Mouse (Mus musculus): ENCODE measurements around the gene Gcn1l1. TPM values are rescaled to one million over a fixed set of nuclear protein-coding genes. Genes with fewer than 3 reads are reported as not detected.

Gene Gcn1l1
- polyA plus RNA-seq, 2 experiments, result 11.4 to 14.8 TPM

DNA sequence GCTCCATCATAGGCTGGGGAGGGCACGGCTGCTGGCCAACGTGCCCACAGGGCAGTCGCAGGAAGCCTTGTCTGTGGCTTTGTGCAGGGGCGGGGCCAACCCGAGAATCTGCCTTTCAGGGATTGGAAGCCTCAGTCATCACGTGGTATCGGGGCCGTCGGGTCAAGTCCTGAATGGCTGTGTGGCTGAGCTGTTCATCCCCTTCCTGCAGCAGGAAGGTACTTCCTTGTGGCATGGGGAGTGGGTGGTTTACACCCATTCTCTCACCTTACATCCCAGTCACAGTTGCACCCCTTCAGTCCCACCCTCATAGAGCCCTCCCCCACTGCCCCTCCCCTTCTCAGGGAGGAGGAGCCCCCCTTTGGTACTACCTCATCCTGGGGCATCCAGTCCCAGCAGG lies 16.6 kb downstream of the Gcn1l1 start:
- WGBS (ENCODE audit: insufficient replicate concordance), result 85% methylated on average over 9 of the region's 9 CpGs
- H3K9me3 ChIP-seq (ENCODE audit: control insufficient read depth, low read length), result no peaks in the 10 kb centered on the region; the same call in 1 of the 2 replicates
- no peaks in the 10 kb centered on the region for H3K4me1 ChIP-seq (replicated peaks; ENCODE audit: control insufficient read depth in 2 of 2, insufficient read depth in 2 of 2, low read length in 1 of 2)
- H3K27ac ChIP-seq, result no peak overlapping the region
- TF ChIP-seq CTCF (IDR thresholded peaks at IDR 0.05; ENCODE audit: low read depth) (no peak), EP300 (IDR thresholded peaks at IDR 0.05; ENCODE audit: low read depth) (no peak)
- no peak overlapping the region for H3K4me3 ChIP-seq (ENCODE audit: insufficient read depth in 1 of 2, low read depth in 2 of 2, low read length in 2 of 2)
- ATAC-seq (ENCODE audit: insufficient read depth), result no peak
- no peak overlapping the region for H3K9ac ChIP-seq (replicated peaks)
- no peak overlapping the region for H3K4me2 ChIP-seq (ENCODE audit: low read depth)
- DNase-seq (ENCODE audit: low read depth in 3 of 3, low spot score in 3 of 3), result no peak
- H3K36me3 ChIP-seq (replicated peaks; ENCODE audit: control insufficient read depth, insufficient read depth, low read depth), result peaks cover 64% of the 10 kb centered on the region
- H3K27me3 ChIP-seq (ENCODE audit: control insufficient read depth, insufficient read depth, low read length), result no peaks in the 10 kb centered on the region

DNA sequence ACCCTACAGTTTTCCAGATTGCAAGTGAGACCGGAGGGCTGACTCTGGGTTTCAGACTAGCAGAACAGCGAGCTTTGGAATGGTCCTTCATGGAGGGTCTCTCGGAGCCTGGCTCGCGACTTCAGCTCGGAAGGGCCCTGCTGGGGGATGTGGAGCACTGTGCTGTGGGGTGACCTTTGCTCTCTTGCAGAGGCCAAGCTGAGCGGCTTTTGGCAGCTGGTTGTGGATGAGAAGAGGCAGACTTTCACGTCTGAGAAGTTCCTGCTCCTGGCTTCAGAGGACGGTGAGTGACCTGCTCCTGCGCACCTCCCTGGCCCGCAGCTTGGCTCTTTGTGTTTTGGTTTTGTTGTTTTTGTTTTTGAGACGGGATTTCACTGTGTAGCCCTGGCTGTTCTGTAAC lies 20.6 kb downstream of the Gcn1l1 start:
- DNase-seq (ENCODE audit: low read depth in 3 of 3, low spot score in 3 of 3) (no peak), ATAC-seq (ENCODE audit: insufficient read depth) (no peak)
- TF ChIP-seq CTCF (IDR thresholded peaks at IDR 0.05; ENCODE audit: low read depth) (no peak), EP300 (IDR thresholded peaks at IDR 0.05; ENCODE audit: low read depth) (no peak)
- Histone ChIP-seq H3K4me1 (replicated peaks; ENCODE audit: control insufficient read depth in 2 of 2, insufficient read depth in 2 of 2, low read length in 1 of 2) (no peaks in the 10 kb centered on the region), H3K9ac (replicated peaks) (no peak overlapping the region), H3K4me2 (ENCODE audit: low read depth) (no peak overlapping the region), H3K9me3 (ENCODE audit: control insufficient read depth, low read length) (no peaks in the 10 kb centered on the region; the same call in 1 of the 2 replicates), H3K27ac (no peak overlapping the region), H3K27me3 (ENCODE audit: control insufficient read depth, insufficient read depth, low read length) (no peaks in the 10 kb centered on the region), H3K36me3 (replicated peaks; ENCODE audit: control insufficient read depth, insufficient read depth, low read depth) (peaks cover 53% of the 10 kb centered on the region), H3K4me3 (ENCODE audit: insufficient read depth in 1 of 2, low read depth in 2 of 2, low read length in 2 of 2) (no peak overlapping the region)
- 83% methylated on average over 12 of the region's 12 CpGs for WGBS (ENCODE audit: insufficient replicate concordance)

DNA sequence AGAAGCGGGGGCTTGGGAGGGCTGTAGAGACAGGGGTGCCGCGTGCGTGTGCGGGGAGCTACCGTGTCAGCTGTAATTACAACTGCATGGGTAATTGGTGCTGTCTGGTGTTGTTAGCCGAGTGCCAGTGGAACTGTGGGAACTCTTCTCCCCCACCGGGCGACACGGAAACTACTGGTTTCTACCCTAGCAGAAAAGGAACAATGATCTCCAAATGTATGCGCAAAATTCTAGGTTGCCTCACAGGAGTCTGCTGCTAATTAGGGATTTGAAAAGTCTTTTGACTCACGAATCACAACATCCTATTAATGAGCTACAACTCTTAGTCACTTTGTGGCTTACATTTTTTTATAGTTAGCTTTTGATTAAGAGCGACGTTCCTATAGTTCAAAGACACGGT lies 21.1 kb downstream of the Gcn1l1 start:
- TF ChIP-seq CTCF (IDR thresholded peaks at IDR 0.05; ENCODE audit: low read depth) (no peak), EP300 (IDR thresholded peaks at IDR 0.05; ENCODE audit: low read depth) (no peak)
- no peak overlapping the region for H3K27ac ChIP-seq
- H3K4me1 ChIP-seq (replicated peaks; ENCODE audit: control insufficient read depth in 2 of 2, insufficient read depth in 2 of 2, low read length in 1 of 2), result no peaks in the 10 kb centered on the region
- H3K9me3 ChIP-seq (ENCODE audit: control insufficient read depth, low read length), result no peaks in the 10 kb centered on the region; the same call in 1 of the 2 replicates
- no peaks in the 10 kb centered on the region for H3K27me3 ChIP-seq (ENCODE audit: control insufficient read depth, insufficient read depth, low read length)
- H3K4me2 ChIP-seq (ENCODE audit: low read depth), result no peak overlapping the region
- no peak overlapping the region for H3K4me3 ChIP-seq (ENCODE audit: insufficient read depth in 1 of 2, low read depth in 2 of 2, low read length in 2 of 2)
- ATAC-seq (ENCODE audit: insufficient read depth) (no peak), DNase-seq (ENCODE audit: low read depth in 3 of 3, low spot score in 3 of 3) (no peak)
- 91% methylated on average over 15 of the region's 15 CpGs for WGBS (ENCODE audit: insufficient replicate concordance)
- H3K36me3 ChIP-seq (replicated peaks; ENCODE audit: control insufficient read depth, insufficient read depth, low read depth), result peaks cover 48% of the 10 kb centered on the region
- no peak overlapping the region for H3K9ac ChIP-seq (replicated peaks)

DNA sequence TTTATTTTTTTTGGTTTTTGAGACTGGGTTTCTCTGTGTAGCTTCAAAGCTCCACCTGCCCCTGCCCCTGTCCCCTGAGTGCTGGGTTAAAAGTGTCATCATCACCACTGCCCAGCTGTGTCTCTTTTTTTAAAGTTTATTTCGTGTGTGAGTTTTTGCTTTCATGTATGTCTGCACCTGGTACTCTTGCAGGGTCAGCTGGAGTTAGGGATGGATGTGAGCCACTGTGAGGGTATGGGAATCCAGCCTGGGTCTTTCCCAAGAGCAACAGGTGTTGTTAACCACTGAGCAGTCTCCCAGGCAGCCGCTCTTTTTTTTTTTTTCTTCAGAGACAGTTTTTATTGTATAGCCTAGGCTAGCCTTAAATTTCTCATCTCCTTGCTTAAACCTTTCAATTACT lies 21.7 kb downstream of the Gcn1l1 start:
- WGBS (ENCODE audit: insufficient replicate concordance), result 76% methylated on average over 2 of the region's 2 CpGs
- no peaks in the 10 kb centered on the region; the same call in 1 of the 2 replicates for H3K9me3 ChIP-seq (ENCODE audit: control insufficient read depth, low read length)
- no peak overlapping the region for H3K4me2 ChIP-seq (ENCODE audit: low read depth)
- H3K4me3 ChIP-seq (ENCODE audit: insufficient read depth in 1 of 2, low read depth in 2 of 2, low read length in 2 of 2), result no peak overlapping the region
- TF ChIP-seq EP300 (IDR thresholded peaks at IDR 0.05; ENCODE audit: low read depth) (no peak), CTCF (IDR thresholded peaks at IDR 0.05; ENCODE audit: low read depth) (no peak)
- H3K27me3 ChIP-seq (ENCODE audit: control insufficient read depth, insufficient read depth, low read length), result no peaks in the 10 kb centered on the region
- H3K9ac ChIP-seq (replicated peaks), result no peak overlapping the region
- DNase-seq (ENCODE audit: low read depth in 3 of 3, low spot score in 3 of 3) (no peak), ATAC-seq (ENCODE audit: insufficient read depth) (no peak)
- H3K4me1 ChIP-seq (replicated peaks; ENCODE audit: control insufficient read depth in 2 of 2, insufficient read depth in 2 of 2, low read length in 1 of 2), result no peaks in the 10 kb centered on the region
- H3K27ac ChIP-seq, result no peak overlapping the region
- peaks cover 45% of the 10 kb centered on the region for H3K36me3 ChIP-seq (replicated peaks; ENCODE audit: control insufficient read depth, insufficient read depth, low read depth)

DNA sequence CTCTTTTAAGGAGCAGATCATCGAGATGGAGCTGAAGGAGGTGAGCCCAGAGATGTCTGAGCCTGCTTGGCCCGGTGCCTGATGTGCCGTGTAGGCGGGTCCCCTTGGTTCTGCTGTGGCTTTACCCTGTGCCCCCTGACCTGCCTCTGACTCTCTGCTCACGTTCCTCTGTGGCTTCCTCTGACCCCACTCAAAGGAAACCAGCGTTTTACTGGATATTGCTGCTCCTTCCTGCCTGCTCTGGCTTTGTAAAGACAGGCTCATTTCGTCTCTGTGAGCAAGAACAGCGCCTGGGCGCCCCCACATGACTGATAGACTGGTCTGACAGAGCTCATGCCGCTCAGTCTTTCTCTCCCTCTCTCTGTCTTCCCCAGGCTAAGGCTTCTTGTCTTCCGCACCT lies 26.0 kb downstream of the Gcn1l1 start:
- no peaks in the 10 kb centered on the region for H3K9me3 ChIP-seq (ENCODE audit: control insufficient read depth, low read length)
- H3K36me3 ChIP-seq (replicated peaks; ENCODE audit: control insufficient read depth, insufficient read depth, low read depth), result peaks cover 45% of the 10 kb centered on the region
- ATAC-seq (ENCODE audit: insufficient read depth), result no peak
- no peaks in the 10 kb centered on the region for H3K4me1 ChIP-seq (replicated peaks; ENCODE audit: control insufficient read depth in 2 of 2, insufficient read depth in 2 of 2, low read length in 1 of 2)
- TF ChIP-seq EP300 (IDR thresholded peaks at IDR 0.05; ENCODE audit: low read depth) (no peak), CTCF (IDR thresholded peaks at IDR 0.05; ENCODE audit: low read depth) (no peak)
- no peak overlapping the region for H3K9ac ChIP-seq (replicated peaks)
- DNase-seq (ENCODE audit: low read depth in 3 of 3, low spot score in 3 of 3), result no peak
- H3K4me3 ChIP-seq (ENCODE audit: insufficient read depth in 1 of 2, low read depth in 2 of 2, low read length in 2 of 2), result no peak overlapping the region
- H3K27ac ChIP-seq, result no peak overlapping the region
- H3K27me3 ChIP-seq (ENCODE audit: control insufficient read depth, insufficient read depth, low read length), result no peaks in the 10 kb centered on the region
- 47% methylated on average over 11 of the region's 11 CpGs for WGBS (ENCODE audit: insufficient replicate concordance)
- no peak overlapping the region for H3K4me2 ChIP-seq (ENCODE audit: low read depth)
